Mouse (Mus musculus) 3134 (cell line): ENCODE results near the gene Cers4.

ENCODE experiments used
- DNase-seq: peaks from one replicate; pipeline ENCODE4 v3.0.0-alpha.2; 2011; ENCODE audit warnings: low spot score; ENCODE audit not compliant: insufficient read length; ENCODE audit errors: extremely low read depth

The Cers4 gene

DNA sequence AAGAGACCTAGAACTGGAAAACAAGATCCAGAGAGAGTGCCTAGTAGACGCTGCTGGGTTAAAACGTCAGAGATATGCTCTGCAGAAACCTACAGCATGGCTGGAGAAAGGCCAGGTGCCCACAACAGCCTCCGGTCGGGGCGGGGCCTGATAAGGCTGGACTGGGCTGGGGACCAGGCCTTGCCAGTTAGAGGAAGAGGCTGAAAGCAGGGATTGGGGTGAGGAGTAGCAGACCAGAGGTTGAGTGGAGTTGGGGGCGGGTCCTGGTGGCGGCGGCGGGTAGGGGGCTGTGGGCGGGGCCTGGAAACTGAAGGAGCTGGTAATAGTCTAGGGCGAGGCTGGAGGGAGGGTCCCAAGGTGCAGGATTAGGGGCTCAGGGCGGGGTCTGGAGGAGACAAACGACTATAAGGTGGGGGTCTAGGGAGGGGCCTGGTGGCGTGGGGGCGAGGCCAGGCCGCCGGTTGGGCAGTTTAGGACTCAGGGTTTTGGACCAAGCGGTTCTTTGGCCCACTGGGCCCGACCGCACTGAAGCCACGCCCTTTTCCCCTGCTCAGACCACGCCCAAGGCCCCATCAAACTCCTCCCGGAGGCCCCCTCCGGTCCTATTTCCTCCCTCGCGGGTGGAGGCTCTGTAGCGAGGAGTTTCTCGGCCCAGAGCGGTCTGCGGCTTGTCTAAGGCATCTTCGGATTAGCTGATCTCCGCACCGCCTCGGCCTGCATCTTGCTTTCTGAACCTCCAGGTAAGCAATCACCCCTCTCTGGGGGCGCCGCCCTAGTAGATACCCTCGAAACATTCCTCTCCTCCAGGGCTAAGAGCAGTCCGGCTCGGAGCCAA lies at the start of gene Cers4:
Gene Cers4, plus strand, starts transcription at position 176 of the 835 bp plus-strand sequence.
- DNase-seq = no peak

- DNase-seq = no peak
Measured at GRCm38 (mm10) chr8:4458165-4458564, 34.7 kb upstream of the Cers4 start.

DNA sequence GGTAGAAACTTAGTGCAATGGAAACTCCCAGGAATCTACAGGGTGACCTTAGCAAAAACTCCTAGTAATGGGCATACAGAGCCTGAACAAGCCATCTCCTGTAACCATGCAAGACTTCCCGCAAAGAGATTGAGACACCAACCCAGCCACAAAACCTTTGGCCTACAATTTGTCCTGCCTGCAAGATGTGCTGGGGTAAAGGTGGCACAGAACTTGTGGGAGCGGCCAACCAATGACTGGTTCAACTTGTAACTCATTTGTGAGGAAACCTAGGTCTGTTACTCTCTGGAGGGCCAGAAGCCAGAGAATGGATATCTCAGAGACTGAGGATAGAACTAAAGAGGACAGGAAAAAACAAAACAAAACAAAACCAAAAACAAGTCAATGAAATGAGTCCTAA lies 29.8 kb upstream of the Cers4 start:
- DNase-seq = no peak

DNA sequence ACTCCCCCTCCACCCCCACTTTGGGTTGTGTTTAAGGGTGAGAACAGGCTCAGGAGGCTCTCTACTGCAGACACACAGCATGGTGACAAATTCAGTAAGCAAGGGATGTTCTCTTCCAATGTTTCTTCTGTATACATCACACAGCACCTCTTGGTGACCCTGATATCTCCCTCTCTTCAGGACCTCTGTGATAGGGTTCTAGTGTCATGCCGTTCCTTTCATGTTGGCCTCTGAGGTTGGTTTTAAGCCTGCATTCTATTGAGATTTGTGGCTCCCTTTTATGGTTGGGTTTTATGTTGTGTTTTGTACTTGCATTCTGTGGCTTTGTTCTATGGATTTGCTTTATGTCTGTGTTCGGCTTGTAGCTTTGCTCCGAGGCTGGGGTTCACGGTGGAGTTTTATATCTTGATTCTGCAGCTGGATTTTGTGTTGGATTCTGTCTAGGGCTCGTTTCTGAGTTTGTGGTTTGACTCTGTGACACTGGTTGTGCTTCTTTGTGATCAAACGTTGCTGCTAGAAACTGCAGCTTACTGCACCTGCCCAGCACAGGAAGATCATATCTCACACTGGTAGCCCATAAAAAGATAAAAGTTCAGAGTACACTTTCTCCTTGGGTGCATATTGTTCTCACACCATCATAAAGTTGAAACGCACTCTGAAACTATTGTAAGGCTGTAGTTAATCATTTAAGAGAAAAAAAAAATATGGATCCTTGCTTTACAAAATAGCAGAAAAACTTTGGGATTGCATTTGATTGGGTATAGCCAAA lies 18.2 kb upstream of the Cers4 start:
- no peak for DNase-seq

DNA sequence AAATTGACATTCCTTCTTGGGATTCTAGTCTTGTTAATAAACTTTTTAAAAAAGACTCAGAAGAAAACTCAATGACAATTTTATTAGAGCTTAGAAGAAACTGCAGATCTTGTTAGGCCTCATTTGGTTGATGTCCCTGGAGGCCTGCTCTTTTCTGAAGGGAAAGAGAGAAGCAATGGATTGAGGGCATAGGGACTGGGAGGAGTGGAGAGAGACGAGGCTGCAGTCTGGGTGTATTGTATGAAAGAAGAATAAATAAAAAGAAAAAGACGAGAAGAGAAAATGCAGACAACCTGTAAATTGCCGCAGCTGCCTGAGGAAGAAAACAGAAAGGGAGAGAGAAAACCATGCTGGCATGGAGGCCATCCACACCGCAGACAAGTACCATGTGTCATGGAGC lies 11.7 kb upstream of the Cers4 start:
- DNase-seq = no peak

GRCm38 (mm10) chr8:4481586-4481985 lies 11.2 kb upstream of the Cers4 start:
- no peak for DNase-seq

- DNase-seq = no peak
Measured at GRCm38 (mm10) chr8:4482501-4482900, 10.3 kb upstream of the Cers4 start.

DNA sequence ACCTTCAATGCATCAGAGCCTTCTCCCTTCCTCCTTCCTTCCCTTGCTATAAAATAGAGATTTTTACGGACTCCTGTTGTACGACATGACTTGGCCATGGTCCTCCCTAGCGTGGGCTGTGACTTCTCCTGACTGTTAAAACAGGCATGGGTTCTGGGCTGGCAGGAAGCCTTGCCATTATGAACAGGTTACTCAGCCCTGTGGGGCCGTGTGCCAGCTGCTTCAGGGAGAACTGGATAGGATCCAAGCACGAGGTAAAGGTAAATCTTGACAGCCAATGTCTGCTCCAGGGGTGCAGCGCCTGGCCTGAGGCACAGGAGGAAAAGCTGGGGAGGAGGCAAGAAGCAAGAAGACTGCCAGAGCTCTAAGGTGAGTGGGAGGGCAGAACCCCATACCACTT lies 9.5 kb upstream of the Cers4 start:
- DNase-seq = no peak

DNA sequence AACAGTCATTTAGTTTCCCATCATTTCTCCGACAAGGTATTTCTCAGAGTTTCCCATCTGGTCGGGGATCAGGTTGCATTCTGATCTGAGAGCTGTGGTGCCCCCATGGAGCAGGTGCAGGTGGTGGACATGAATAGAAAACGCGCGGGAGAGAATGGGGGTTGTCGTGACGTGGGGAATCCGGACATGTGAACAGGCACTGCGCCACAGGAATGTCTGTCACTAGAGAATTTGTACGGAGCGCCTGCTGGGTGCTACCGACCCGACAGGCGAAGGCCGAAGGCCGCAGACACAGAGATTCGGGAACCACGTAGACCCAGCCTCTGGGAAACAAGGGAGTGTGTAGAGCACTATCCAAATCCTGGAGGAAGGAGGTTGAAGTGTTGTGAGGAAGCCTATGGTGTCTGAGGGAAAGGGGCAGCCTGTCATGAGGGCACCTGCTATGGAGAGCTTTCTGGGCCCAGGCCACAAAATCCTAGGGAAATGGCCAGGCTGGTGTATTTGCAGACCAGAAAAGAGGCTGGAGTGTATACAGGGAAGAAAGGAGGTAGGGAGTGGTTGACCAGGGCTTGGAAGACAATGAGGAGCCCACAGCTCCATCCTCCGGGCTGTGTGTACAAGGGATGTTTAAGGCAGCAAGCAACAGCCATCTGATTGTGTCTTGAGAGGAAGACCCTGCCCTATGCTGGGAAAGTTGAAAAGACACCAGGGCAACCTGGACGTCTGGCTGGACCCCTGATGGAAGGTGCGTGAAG lies 1.0 kb downstream of the Cers4 start:
- DNase-seq = no peak

DNA sequence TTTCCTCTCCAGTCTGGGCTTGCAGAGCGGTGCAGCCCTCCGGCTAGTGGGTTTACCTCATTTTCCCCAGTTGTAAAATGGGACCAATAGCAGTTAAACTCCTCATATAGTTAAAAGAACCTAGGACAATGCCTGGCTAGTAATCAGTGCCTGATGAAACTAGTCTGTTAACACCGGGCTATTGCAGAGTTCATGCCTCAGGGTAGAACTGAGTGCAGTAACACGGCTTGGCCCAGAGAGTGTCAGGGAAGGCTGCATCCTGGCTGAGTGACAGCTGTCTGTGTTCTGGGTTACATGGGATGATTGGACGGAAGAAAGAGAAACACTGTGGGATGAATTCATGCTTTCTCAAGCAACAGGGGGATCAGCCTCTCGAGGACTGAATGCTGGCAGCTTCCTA lies 3.1 kb downstream of the Cers4 start:
- DNase-seq = no peak

DNA sequence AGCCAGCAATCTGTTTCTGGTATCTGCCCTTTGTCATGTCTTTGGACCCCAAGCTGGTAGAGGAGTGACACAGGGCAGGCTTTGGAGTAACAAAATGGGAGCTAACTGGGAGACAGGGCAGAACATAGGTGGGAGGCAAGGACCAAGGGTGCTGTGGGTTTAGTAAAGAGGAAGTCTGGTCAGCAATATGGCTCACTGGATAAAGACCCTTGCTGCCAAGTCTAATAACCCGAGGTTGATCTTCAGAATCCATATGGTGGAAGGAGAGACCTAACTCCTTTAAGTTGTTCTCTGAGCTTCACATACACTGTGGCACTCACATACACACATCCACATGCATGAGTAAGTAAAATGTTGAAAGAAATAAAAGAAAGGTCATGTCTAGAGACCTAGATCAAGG lies 4.8 kb downstream of the Cers4 start:
- DNase-seq = no peak

- no peak for DNase-seq
Measured at GRCm38 (mm10) chr8:4505364-4505763, 12.5 kb downstream of the Cers4 start.

DNA sequence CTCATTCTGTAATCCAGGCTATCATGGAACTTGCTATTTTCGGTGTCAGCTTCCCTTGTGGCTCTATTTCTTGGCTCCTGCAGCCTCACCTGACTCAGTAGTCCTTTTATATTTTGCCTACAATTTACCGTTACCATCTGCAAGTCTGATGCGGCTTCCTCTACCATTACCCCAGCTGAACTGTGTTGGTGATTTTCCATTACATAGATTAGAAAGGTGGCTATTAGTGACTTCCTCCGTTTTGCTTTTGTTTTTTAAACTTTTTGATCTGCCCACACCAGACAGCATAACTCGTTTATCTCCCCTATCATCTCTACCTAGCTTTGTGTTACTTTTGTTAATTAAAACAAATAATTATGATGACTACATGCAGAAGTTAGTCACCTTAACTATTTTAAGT lies 14.7 kb downstream of the Cers4 start:
- DNase-seq = no peak

GRCm38 (mm10) chr8:4510824-4511223 lies 18.0 kb downstream of the Cers4 start:
- no peak for DNase-seq

- no peak for DNase-seq
Measured at GRCm38 (mm10) chr8:4511429-4512115, 18.7 kb downstream of the Cers4 start.

GRCm38 (mm10) chr8:4512116-4512495 lies 19.3 kb downstream of the Cers4 start:
- DNase-seq = no peak

- DNase-seq = no peak
Measured at GRCm38 (mm10) chr8:4516162-4516561, 23.3 kb downstream of the Cers4 start.

DNA sequence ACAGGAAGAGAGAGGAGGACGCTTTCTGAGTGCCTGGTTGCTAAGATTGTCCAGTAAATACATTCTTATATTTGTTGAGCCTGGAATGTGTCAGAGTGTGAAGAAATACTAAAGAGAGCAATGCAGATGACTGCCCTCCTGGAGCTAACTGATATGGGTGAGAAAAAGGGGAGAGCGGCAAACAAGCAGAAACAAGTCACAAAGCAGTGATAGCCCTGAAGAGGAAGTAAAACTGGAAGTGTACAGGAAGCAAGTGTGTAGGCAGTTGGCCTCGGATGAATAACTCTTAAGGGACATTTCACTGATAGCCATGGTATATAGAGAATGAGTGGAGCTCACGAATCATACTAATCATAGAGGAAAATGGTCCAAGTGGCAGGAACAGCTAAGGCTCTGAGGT lies 28.6 kb downstream of the Cers4 start:
- DNase-seq = no peak

DNA sequence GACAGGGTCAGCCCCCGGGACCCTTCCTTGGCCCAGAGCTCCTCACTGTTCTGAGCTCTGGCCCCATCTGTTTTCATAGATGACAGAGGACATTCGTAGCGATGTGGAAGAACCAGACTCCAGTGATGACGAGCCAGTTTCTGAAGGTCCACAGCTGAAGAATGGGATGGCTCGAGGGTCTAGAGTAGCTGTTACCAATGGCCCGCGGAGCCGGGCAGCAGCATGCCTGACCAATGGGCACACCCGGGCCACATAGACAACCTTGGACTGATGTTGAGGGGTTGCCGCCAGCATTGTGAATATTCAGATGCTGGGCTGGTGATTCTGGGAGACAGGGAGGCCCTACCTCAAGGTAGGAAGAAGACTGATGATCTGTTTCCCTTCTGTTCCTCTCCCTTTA lies 30.7 kb downstream of the Cers4 start:
- no peak for DNase-seq
